Mouse (Mus musculus) 416B (cell line): ENCODE data around the gene Msh3.
"Not testable (repeated sequence)": the region's sequence is repeated elsewhere in the genome, so short reads cannot be mapped to it uniquely, and the experiment has no call there.

Experiments
- DNase-seq: peaks from one replicate; pipeline ENCODE4 v3.0.0; 2011; ENCODE audit warnings: low read depth

Gene Msh3

GRCm38 (mm10) chr13:92354456-92355271 lies at the start of gene Msh3, which contains the start of gene Dhfr:
Gene Msh3 (minus strand): TSS chr13:92355003.
Gene Dhfr (plus strand): TSS chr13:92354726.
- peak; percentile 99 for DNase-seq

DNA sequence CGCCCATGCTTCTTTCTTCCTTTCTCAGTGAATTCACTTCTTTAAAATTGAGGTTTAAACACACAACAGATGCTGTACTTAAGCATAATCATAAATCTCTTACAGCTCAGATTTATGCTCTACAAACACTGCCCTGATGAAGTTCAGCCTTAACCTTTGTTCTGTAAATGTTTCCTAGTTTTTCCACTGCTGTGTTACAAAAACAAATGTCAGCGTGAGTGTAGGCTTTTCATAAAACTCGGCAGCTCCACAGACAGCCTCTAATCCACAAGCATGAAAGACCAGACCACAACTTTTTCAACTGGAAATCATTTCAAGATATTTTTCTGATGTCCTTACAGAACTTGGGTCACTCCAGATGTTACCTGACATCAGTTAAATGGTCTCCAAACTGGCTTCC lies 48.7 kb upstream of the Msh3 start:
- DNase-seq, result no peak

DNA sequence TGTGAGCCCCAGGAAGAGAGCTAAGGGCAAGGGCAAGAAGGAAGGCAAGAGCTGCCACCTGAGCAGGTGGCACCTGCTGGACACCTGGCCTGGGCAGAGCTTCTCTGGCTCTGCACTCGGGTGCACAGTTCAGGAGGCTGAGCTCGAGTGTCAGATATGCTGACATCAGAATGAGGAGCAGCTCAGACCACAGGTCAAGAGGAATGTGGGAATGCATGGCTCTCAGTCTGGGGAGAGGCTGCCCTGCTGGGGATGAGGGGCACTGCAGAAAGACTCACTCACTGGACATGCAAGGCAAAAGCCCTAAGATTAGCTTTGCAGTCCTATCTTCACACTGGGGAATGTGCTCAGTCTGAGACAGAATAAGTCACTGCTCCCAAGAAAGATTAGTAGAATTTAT lies 47.3 kb upstream of the Msh3 start:
- DNase-seq, result no peak

GRCm38 (mm10) chr13:92398491-92399384 lies 43.9 kb upstream of the Msh3 start:
- DNase-seq, result no peak

GRCm38 (mm10) chr13:92393047-92393661 lies 38.4 kb upstream of the Msh3 start:
- no peak for DNase-seq

DNA sequence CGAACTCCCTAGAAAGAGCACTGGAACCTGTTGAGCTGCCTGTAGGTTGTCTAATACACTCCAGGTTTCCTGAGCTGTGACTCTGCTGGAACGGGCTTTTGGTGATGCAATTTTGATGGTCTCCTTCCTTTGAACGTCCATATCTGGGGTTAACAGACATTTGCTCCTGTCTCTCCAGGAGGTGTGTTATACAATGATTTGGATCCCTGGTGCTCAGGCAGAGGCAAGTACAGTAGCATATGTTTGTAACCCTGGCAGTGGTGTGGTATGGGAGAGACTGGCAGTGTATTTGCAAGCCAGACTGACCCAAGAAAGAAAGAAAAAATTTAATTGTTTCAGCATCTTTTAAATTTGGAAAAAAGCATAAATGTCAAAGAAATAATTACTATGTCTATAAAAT lies 32.6 kb upstream of the Msh3 start:
- no peak for DNase-seq

DNA sequence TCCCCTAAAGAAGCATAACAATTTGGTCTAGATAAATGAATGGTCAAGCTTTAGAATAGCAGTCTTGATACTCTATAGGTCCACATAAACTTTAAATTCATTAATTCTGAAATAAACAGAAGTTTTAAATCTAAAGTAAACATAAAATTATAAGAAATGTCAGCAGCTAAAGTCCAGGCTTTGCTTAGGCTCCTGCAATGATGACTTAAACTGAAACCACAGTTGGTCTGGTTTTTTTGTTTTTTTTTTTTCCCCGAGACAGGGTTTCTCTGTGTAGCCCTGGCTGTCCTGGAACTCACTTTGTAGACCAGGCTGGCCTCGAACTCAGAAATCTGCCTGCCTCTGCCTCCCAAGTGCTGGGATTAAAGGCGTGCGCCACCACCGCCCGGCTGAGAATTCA lies 16.7 kb upstream of the Msh3 start:
- DNase-seq, result not testable (repeated sequence)

GRCm38 (mm10) chr13:92370811-92371210 lies 16.0 kb upstream of the Msh3 start:
- DNase-seq, result no peak

DNA sequence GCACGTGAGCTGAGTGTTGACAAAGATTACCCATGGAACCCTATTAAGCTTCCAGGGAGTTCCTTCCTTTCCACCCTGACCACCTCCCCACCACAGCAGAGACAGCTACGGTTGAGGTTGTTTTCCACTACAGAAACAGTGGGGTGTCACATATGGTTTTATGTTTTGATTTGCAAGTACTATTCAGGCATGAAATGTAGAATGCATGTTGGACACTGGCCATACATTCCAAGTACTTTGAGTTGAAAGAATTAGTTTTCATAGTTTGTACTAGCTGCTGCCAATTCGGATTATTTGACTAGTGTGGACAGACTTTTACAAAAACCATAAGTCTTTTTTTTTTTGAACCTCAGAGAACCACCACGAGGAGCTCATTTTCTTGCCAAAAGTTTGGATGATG lies 10.5 kb upstream of the Msh3 start:
- DNase-seq, result no peak

DNA sequence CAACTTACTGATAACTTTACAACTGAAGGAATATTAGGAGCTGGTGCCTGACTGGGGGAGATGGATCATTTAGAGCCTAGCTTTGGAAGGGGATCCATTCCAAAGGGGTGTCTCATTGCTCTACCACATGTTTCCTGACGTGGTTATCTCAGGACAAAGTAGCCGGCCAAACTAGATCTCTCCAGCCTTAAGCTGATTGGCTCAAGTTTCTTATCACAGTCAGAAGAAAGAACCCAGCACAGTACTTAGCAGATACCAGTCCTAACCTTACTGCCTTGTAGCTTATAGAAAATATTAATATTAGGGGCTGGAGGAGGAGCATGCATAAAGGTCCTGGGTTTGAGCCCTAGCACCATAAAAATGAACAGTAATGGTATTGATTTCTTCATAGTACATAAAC lies 6.8 kb upstream of the Msh3 start:
- peak; percentile 44 for DNase-seq

DNA sequence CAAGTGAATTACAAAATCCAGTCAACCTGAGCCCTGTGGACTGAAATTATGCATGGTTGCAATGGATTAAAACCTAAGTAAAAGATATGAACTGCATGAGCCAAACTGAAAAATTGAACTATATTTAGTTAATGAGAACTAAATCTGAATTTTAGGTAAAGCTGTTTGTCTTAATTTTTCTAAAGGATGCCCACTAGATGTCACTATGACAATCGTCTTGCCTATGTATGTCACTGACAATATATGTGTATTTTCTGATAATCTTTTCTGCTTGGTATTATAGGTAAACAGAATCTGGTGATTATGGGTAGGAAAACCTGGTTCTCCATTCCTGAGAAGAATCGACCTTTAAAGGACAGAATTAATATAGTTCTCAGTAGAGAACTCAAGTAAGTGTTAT lies 2.8 kb upstream of the Msh3 start:
- peak; percentile 61 for DNase-seq

DNA sequence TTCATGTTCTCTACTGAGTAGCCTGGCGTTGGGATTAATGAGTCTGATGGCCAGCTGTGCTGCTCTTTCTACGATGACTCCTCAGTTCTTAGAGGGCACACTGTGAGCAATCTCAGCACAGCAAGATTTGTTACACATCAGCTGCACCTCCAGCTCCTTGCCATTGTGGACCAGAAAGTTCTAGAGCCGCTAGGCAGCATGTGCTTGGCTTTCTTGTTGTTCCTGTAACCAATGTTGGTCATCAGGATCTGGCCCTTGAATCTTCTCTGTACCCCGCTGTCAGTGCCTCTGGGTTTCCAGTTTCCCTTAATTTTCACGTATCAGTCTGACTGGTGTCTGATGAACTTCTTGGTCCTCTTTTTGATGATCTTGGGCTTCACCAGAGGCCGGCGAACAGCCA lies 1.6 kb upstream of the Msh3 start:
- DNase-seq, result no peak

DNA sequence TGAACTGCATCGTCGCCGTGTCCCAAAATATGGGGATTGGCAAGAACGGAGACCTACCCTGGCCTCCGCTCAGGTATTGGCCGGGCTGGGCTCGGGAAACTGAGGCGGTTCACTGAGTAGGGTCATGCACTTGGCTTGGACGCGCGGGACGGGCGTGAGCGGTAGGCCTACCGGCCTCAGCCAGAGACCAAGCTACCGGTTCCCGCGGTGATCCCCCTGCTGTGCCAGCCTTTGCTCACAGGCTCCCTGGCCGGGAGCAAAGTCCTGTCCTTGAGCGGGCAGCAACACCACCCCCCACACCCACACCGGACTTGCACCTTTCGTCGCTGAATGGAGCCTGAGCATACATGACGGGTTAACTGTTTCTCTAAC lies 455 bp upstream of the Msh3 start:
- DNase-seq, result no peak

- no peak for DNase-seq
These were observed 847 bp downstream of the Msh3 start for GRCm38 (mm10) chr13:92353956-92354355.

DNA sequence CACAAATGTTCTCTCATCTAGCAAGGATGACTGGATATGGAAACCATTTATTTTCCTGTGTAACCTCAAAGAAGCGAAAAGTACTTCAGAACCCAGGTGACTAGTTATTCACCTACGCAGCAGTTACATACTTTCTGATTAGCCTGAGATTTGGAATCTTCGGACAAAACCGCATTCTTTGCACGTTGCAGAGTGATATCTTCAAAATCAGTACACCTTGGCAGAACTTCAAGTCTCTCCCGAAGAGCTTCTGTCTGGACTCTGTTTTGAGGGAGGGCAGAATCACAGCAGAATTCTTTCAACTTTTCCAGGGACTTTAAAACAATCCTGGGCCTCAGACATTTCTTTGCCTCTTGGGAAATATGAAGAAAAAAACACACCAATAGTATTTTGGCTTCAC lies 3.7 kb downstream of the Msh3 start:
- DNase-seq, result no peak

GRCm38 (mm10) chr13:92346338-92346737 lies 8.5 kb downstream of the Msh3 start:
- DNase-seq, result no peak

GRCm38 (mm10) chr13:92344033-92344432 lies 10.8 kb downstream of the Msh3 start:
- DNase-seq, result no peak

DNA sequence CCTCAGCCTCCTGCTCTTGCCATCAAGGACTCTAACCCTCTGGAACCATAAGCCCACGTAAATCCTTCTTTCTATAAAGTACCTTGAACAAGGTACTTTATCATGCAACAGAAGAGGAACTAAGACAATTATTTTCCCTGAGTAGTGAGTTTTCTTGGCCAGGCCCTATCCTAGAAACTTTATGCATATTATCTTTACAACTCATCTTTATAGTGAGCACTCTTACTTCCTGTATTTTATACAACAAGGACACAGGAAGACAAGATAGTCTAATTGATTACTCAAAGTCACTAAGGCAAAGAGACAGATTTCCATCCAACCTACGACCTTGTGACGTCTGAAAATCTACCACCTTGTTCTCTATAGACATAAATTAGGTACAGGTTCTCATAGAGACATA lies 15.0 kb downstream of the Msh3 start:
- no peak for DNase-seq

DNA sequence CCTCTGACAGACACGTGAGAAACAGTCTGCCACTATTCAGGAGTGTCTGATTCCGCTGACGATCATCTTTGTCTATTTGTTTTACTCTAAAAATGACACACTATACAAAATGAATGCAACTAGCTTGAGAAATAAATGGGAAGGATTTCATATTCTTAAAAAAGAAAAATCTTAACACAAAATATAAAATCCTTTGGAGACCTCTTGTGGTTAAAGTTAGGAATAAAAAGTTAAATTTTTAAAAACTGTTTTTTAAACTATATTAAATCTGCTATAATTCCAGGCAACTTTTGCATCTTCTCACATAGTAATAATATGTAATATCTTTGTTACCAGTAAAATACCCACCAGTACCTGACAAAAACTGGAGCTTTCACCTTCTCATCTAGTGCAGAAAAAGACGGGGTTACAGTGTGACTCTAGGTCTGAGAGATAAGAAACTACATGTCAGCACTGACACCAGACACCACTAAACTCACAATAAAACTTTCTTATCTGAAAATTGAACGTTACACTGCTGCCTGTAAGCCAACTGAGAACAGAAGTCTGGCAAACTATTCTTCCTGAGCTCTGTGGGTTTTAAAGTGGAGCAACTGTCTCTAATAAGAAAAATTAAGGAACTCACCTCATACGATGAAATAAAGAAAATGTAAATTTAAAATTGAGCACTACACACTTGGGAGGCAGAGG lies 16.9 kb downstream of the Msh3 start:
- peak; percentile 29 for DNase-seq

- DNase-seq, result peak; percentile 74
These were observed 17.9 kb downstream of the Msh3 start for GRCm38 (mm10) chr13:92336857-92337256.

GRCm38 (mm10) chr13:92332103-92332879 lies 22.5 kb downstream of the Msh3 start:
- no peak for DNase-seq
